Mouse (Mus musculus) embryo, embryonic 10.5 days (tissue): Measurements from ENCODE around the gene Nckipsd.

Source experiments
- DNase-seq: peaks from one replicate; pipeline ENCODE4 v3.0.0-alpha.2; 2015; ENCODE audit warnings: low spot score

Gene Nckipsd

GRCm38 (mm10) chr9:108799564-108799963, 8.6 kb upstream of the Nckipsd start:
- DNase-seq = no peak

DNA sequence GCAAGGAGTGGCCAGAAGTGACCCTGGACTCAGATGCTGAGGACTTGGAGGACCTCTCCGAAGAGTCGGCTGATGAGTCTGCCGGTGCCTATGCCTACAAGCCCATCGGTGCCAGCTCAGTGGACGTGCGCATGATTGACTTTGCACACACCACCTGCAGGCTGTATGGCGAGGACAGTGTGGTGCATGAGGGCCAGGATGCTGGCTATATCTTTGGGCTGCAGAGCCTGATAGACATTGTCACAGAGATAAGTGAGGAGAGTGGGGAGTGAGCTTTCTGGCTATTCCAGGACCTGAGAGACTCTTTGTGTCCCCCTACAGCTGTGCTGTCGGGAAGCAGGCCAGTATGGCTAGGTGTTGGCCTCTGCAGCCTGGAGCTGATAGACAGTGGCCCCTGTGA, 2.4 kb upstream of the Nckipsd start:
- DNase-seq = no peak

DNA sequence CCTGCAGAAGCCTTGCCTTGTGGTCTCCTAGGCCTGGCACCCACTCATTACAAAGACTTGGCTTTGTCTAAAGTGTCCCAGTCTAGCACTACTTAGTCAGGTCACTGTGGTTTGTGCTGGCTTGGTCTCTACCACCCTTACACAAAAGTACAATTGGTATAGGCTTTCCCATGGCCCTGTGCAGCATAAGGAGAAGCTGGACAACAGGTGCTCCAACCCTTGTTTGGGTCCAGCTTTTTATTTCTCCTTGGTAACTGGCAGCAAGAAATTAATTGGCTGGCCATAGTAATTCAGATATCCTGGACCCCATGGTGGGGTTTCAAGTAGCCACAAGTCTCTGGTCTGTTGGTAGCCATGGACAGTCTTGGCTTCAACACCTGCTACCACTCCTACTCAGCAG, 1.8 kb upstream of the Nckipsd start:
- DNase-seq = no peak

- DNase-seq = no peak
These were observed 1.3 kb upstream of the Nckipsd start for GRCm38 (mm10) chr9:108806831-108807230.

DNA sequence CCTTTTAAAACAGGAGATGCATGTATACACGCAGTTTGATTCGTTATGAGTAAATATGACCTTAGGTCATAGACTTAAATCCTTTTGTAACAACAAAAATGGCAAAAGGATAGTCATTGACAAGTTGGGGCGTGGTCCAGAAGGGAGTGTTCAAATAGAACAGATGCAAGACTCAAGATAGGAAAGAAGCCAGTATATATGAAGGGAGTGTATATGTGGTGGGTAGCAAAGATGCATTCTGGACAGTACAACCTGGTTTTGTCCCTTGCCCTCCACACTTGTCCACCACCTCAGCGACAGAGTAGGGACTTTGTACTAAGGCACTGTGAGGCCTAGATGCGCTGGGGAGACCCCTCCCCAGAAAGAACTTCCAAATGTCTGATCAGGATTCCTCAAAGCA, 494 bp upstream of the Nckipsd start:
- no peak for DNase-seq

GRCm38 (mm10) chr9:108809188-108809587, 1.0 kb downstream of the Nckipsd start:
- no peak for DNase-seq

DNA sequence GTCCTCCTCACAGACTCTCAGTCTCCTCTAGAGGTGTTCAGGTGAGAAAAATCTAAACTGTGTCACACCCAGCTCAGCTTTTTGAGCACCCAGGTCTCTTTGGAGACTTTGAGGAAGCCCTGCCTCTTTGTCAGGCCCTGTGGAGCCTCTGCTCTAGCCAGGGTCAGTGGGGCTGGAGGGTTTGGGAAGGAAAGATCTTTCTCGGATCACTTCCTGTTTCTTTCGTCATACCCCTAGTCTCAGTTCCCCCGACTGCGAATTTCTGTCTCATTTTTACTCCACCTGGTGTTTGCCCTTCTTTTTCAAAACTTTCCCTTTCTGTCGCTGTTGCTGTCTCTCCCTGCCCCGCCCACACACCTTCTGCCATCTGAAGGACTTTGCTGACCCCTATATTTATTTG, 1.6 kb downstream of the Nckipsd start:
- no peak for DNase-seq

DNA sequence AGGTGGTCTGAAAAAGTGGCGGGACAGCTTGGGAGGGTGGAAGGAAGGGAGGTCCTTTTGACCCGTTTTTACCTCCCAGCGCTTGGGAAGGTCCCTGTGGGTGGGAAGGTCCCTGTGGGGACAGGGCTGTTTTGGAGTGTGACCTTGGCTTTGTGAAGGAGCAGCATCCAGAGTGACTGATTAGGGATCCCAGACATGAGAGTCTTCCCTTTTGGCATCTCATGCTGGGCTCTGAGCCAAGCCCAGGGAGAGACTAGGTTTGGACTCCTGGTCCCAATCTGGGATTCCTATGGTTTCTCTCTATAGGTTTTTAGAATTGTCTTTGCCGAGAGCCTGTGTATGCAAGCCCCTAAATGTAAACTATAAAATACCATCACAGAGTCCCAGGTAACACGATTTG, 2.3 kb downstream of the Nckipsd start:
- DNase-seq = no peak

- DNase-seq = no peak
These were observed 7.4 kb downstream of the Nckipsd start for GRCm38 (mm10) chr9:108815557-108815956.

DNA sequence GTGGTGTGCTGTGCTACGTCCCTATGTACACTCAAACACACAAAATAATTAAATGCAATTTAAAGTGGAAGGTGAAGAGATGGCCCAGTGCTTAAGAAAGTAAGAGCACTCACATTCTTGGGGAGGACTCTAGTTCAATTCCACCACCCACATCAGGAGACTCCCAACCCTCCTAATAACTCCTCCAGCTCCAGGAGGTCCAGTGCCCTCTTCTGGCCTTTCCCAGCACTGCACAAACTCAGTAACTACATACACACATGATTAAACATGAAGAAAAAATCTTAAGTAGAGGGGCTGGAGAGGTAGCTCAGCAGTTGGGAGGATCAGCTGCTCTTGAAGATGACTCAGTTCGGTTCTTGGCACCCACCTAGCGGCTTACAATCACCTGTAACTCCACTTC, 11.3 kb downstream of the Nckipsd start:
- peak; percentile 76 for DNase-seq

- DNase-seq = no peak
These were observed 11.9 kb downstream of the Nckipsd start for GRCm38 (mm10) chr9:108820077-108820476.

- DNase-seq = peak; percentile 43
These were observed 16.0 kb downstream of the Nckipsd start for GRCm38 (mm10) chr9:108824144-108824685.

DNA sequence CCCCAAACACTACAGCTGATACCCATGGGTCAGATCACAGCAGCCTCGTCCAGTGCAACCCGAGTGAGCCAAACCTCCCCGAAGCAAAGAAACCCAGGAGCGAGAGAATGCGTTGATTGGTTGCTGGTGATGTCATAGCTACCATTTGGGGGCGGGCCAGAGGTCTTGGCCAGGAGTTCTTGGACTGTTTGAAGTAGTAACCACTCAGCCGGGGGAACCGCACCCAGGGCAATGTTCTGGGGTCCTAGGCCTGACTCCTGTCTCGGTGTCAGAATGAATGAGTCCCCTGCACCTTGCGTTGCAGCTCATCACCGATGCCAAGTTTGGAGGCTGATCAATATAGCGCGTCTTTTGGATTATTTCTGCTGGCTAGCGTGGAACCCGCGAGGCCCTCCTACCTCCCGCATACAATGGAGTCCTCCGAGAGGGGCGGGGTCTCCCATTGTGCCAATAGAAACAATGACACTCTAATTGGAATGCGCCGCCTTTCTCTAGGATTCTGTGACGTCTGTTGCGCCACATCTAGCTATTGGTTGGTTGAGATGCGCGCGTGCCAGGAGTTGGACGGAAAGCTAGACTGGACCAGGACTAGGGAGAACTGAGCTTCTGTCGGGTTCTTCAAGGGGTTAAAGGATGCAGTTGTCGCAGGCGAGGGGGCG, 16.7 kb downstream of the Nckipsd start:
- peak; percentile 85 for DNase-seq

- peak; percentile 93 for DNase-seq
These were observed 17.9 kb downstream of the Nckipsd start, which contains the start of gene Celsr3 for GRCm38 (mm10) chr9:108825820-108826699. Gene Celsr3, plus strand, starts transcription at chr9:108826320.

GRCm38 (mm10) chr9:108826700-108827340, 18.7 kb downstream of the Nckipsd start:
- DNase-seq = peak; percentile 79

DNA sequence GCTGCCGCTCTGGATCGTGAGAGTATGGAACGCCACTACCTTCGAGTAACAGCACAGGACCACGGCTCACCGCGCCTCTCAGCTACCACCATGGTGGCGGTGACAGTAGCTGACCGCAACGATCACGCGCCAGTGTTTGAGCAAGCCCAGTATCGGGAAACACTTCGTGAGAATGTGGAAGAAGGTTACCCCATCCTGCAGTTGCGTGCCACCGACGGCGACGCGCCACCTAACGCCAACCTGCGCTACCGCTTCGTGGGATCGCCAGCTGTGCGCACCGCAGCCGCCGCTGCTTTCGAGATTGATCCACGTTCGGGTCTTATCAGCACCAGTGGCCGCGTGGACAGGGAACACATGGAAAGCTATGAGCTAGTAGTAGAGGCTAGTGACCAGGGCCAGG, 19.3 kb downstream of the Nckipsd start:
- no peak for DNase-seq

DNA sequence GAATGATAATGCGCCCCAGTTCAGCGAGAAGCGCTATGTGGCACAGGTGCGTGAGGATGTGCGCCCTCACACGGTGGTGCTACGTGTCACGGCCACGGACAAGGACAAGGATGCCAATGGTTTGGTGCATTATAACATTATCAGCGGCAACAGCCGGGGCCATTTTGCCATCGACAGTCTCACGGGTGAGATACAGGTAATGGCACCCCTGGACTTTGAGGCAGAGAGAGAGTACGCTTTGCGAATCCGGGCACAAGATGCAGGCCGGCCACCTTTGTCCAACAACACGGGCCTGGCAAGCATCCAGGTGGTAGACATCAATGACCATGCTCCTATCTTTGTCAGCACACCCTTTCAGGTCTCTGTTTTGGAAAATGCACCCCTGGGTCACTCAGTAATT, 19.7 kb downstream of the Nckipsd start:
- DNase-seq = no peak

GRCm38 (mm10) chr9:108831637-108832036, 23.5 kb downstream of the Nckipsd start:
- no peak for DNase-seq

- peak; percentile 98 for DNase-seq
These were observed 24.4 kb downstream of the Nckipsd start for GRCm38 (mm10) chr9:108832390-108833108.

GRCm38 (mm10) chr9:108842989-108843388, 34.8 kb downstream of the Nckipsd start:
- peak; percentile 22 for DNase-seq

GRCm38 (mm10) chr9:108845390-108845789, 37.2 kb downstream of the Nckipsd start:
- DNase-seq = peak; percentile 3

DNA sequence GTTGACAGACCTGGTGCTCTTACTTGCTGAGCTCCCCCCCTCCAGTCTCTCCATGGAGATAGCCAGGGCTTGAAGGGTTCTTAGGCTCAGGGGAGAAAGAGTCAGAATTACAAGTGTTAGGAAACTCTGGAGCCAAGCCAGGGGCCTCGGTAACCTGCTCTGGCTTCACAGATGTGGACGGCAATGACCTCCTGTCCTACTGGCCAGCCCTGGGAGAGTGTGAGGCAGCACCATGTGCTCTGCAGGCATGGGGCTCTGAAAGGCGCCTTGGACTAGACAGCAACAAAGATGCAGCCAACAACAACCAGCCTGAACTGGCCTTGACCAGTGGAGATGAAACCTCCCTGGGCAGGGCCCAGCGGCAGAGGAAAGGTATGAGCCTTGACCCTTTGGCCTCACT, 39.2 kb downstream of the Nckipsd start:
- no peak for DNase-seq
